Mouse (Mus musculus) stomach, embryonic 14.5 days (tissue): ENCODE data around the gene D5Ertd579e. TPM values are rescaled to one million over a fixed set of nuclear protein-coding genes. Genes with fewer than 3 reads are reported as not detected.

Experiments used
- ATAC-seq: fragments of 200-750 bp; cut with Nextera tagmentation; 2 replicates; pipeline ENCODE4 v1.8.0; 2017; ENCODE audit warnings: low read depth, moderate TSS enrichment; ENCODE audit not compliant: insufficient number of reproducible peaks, insufficient read depth, low FRiP score
- H3K27ac ChIP-seq: fragments of 300-500 bp; sonication (generic); 2 replicates; pipeline ENCODE4 v1.5.1; 2014; ENCODE audit warnings: mild to moderate bottlenecking, low read length, moderate library complexity, mixed read lengths
- H3K27me3 ChIP-seq: fragments of 300-500 bp; sonication (generic); 2 replicates; pipeline ENCODE4 v1.6.1; 2014; ENCODE audit warnings: low read length, control low read depth, mixed read lengths; ENCODE audit not compliant: control insufficient read depth, insufficient read depth
- H3K36me3 ChIP-seq: fragments of 300-500 bp; sonication (generic); 2 replicates; pipeline ENCODE4 v1.6.1; 2014; ENCODE audit warnings: mild to moderate bottlenecking, control low read depth, low read length, moderate library complexity, mixed read lengths; ENCODE audit not compliant: control insufficient read depth, insufficient read depth
- H3K4me1 ChIP-seq: fragments of 300-500 bp; sonication (generic); 2 replicates; pipeline ENCODE4 v1.6.1; 2014; ENCODE audit warnings: low read length, control low read depth, mixed read lengths; ENCODE audit not compliant: control insufficient read depth, insufficient read depth
- H3K4me2 ChIP-seq: fragments of 300-500 bp; sonication (generic); replicated peaks from 2 replicates; pipeline ENCODE4 v1.6.1; 2014; ENCODE audit warnings: low read depth, low read length, control low read depth
- H3K4me3 ChIP-seq: fragments of 300-500 bp; sonication (generic); 2 replicates; pipeline ENCODE4 v1.5.1; 2014; ENCODE audit warnings: low read depth, low read length, control low read depth
- H3K9ac ChIP-seq: fragments of 300-500 bp; sonication (generic); replicated peaks from 2 replicates; pipeline ENCODE4 v1.6.1; 2014; ENCODE audit warnings: low read depth, mild to moderate bottlenecking, control low read depth, low read length, moderate library complexity, mixed read lengths
- H3K9me3 ChIP-seq: fragments of 300-500 bp; sonication (generic); 2 replicates; pipeline ENCODE4 v1.6.1; 2016; ENCODE audit warnings: low read depth, low read length, control low read depth; ENCODE audit not compliant: control insufficient read depth
- WGBS: fragments of 180-500 bp; shearing (Covaris S2); extraction: QIAGEN DNeasy Blood & Tissue Kit; methylation state at CpG from one replicate; pipeline ENCODE4 v1.1.7; 2014; 5-methylcytosine and 5-hydroxymethylcytosine counted together
- polyA plus RNA-seq: library from polyadenylated mRNA; unstranded; fragments of >200 nt; fragmentation: Nextera tagmentation; extraction: Ambion mirVana; gene quantifications from 2 replicates; pipeline ENCODE4 v1.2.1, GENCODE M21; 2014

The D5Ertd579e gene
- polyA plus RNA-seq, 1 experiment from 2014 or later: 31.6 TPM

DNA sequence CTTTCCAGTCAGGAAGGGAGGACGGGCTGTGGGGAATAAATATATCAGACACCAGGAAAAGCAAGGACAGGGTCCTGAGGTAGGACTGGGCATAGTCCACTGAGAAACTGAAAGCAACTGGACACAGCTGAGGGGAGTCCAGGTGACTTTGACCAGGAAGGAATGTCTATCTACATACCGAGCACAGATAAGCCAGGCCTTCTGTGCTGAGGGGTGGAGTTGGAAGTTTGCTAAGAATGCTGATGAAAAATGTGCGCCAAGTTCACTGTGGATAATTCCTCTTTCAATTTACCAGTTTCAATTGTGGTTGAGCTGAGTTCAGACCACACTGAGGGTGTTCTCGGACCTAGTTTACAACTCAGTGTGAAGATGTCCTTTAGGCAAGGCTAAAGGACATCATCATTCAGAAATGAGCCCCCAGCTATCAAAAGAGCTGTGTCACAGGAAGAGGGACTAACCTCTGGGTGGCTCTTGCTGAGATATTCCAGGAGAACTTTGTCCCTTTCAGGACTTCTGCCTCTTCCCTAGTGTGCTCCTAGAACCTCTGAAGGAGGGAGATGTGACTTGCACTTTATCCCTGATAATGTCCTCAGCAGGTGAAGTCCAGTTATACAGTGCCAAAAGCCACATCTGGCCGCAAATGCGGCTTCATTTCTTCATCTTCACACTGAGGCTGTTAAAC, 5.3 kb upstream of the D5Ertd579e start:
- Histone ChIP-seq H3K9me3 (no peaks in the 10 kb centered on the region), H3K27me3 (no peaks in the 10 kb centered on the region), H3K36me3 (no peaks in the 10 kb centered on the region), H3K4me1 (0 out of 2 replicates have a peak, but pooled peaks cover 4% of the 10 kb centered on the region), H3K9ac (no peak overlapping the region), H3K4me3 (no peak overlapping the region), H3K4me2 (no peak overlapping the region), H3K27ac (no peak overlapping the region)
- WGBS: 66% methylated on average over 6 of the region's 6 CpGs
- no peak for ATAC-seq

DNA sequence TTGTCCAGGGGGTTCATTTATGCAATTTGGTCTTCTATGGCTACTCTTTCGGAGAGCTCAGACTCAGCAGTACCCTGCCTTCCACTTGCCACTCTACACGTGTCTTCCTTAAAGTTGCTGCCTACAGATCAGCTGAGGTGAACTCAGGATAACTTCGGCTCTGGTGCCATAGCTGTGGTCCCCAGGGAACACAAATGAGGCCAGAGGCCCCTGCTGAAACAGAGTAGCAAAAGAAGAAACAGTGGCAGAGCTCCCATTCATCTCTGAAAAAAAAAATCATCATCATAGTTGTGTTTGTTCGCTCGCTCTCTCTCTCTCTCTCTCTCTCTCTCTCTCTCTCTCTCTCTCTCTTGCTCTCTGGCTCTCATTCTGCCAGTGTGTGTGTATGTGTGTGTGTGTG, 2.9 kb upstream of the D5Ertd579e start:
- H3K4me3 ChIP-seq: no peak overlapping the region
- WGBS: 64% methylated on average over 5 of the region's 5 CpGs
- no peaks in the 10 kb centered on the region for H3K36me3 ChIP-seq
- no peak overlapping the region for H3K4me2 ChIP-seq
- ATAC-seq: no peak
- no peaks in the 10 kb centered on the region for H3K9me3 ChIP-seq
- no peak overlapping the region for H3K9ac ChIP-seq
- H3K27ac ChIP-seq: no peak overlapping the region
- no peaks in the 10 kb centered on the region for H3K27me3 ChIP-seq
- H3K4me1 ChIP-seq: peaks cover 8% of the 10 kb centered on the region

DNA sequence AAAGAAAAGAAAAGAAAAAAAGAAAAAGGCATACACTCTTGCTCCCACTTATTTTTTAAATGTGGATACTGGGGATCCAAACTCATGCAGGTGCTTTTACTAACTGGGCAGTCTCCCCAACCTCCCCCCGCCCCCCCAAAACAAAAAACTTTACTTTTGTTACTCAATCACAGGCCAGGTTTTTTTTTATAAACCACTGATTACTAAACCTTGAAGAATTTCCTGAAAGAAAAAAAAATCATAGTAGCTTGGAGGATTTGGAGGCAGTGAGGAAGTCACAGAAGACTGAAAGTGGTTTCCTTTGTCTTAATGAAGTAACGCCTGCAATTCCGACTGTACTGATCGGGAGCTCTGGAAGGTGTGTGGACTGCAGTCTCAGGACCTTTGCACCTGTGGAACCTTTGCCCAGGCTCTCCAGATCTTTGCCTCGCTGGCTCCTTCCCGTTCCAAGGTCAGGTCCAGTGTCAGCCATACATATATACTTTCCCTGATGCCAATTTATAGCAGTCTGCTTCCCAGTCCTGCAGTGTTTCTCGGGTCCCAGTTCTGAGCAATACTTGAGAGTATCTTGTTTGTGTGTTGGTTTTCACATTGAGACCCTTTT, 2.3 kb upstream of the D5Ertd579e start:
- WGBS: 71% methylated on average over 7 of the region's 7 CpGs

DNA sequence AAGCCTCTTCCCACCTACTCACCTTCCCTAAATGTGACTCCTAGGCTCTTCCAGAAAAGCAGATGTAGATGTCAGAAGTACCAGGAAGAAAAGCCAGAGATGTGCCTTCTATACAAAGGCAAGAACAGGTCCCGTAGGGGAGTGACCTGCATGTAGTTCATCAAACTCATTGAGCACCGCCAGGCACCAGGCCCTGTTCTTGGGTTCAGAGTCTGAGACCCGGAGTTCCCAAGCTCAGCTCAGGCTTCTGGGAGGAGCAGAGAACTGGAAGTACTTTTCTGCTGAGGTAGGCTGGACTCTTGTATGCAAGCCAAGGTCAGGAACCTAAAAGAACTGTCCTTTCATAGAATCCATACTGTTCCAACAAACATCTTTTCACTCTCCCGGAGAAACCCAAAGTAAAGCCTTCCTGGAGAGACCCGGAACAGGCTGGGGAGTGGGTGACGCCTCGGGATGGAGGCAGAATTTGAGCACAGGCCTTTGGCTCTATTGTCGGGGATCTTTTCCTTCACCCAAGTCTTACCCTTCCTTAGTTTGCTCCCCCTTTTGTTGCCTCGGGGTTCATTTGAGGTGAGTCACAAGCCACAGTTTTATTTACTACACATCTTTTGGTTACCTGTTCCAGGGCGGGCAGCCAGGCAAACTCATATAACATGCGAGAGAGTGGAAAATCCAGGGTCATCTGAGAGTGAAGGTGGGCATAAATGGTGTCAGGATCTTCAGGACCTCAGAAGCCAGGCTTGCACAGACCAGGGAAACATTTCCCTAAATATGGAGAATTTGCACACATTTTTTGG, 878 bp upstream of the D5Ertd579e start:
- WGBS: 71% methylated on average over 11 of the region's 11 CpGs
- H3K9ac ChIP-seq: no peak overlapping the region
- no peaks in the 10 kb centered on the region for H3K27me3 ChIP-seq
- H3K4me1 ChIP-seq: peaks cover 12% of the 10 kb centered on the region
- H3K4me2 ChIP-seq: peak overlapping the region; percentile 67
- no peak overlapping the region for H3K27ac ChIP-seq
- no peak for ATAC-seq
- no peaks in the 10 kb centered on the region for H3K36me3 ChIP-seq
- H3K9me3 ChIP-seq: no peaks in the 10 kb centered on the region
- peak overlapping the region; percentile 78; the same call in 1 of the 2 replicates for H3K4me3 ChIP-seq

More for the DNA sequence above, 2.3 kb upstream of the D5Ertd579e start:
- peaks cover 8% of the 10 kb centered on the region for H3K4me1 ChIP-seq
- H3K27me3 ChIP-seq: no peaks in the 10 kb centered on the region
- H3K4me2 ChIP-seq: no peak overlapping the region
- H3K36me3 ChIP-seq: no peaks in the 10 kb centered on the region
- H3K4me3 ChIP-seq: no peak overlapping the region
- H3K9me3 ChIP-seq: no peaks in the 10 kb centered on the region
- no peak overlapping the region for H3K9ac ChIP-seq
- H3K27ac ChIP-seq: no peak overlapping the region
- ATAC-seq: no peak

DNA sequence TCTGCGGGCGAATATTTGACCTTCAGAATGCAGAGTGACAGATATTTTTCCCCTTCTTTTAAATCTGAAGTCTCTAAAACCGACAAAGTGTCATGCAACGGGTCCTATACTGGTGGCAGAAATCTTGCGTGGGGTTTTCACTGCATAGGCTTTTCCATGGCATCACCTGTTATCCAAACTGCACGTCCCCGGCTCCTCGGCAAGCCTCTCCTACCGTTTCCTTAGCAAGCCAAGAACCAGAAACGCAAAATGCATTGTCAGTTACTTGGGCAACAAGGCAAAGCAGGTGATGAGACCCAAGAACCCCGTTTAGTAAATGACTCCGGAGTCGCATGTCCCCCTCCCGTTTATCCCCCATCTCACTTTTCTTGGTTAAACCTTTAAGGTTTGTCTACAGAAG, 819 bp downstream of the D5Ertd579e start:
- peaks cover 12% of the 10 kb centered on the region for H3K4me1 ChIP-seq
- peak overlapping the region; percentile 78 for H3K4me3 ChIP-seq
- WGBS: 3% methylated on average over 14 of the region's 14 CpGs
- H3K9me3 ChIP-seq: no peaks in the 10 kb centered on the region
- H3K9ac ChIP-seq: peak overlapping the region; percentile 90
- peak overlapping the region; percentile 83 for H3K27ac ChIP-seq
- H3K36me3 ChIP-seq: no peaks in the 10 kb centered on the region
- H3K4me2 ChIP-seq: peak overlapping the region; percentile 72
- ATAC-seq: no peak
- no peaks in the 10 kb centered on the region for H3K27me3 ChIP-seq

DNA sequence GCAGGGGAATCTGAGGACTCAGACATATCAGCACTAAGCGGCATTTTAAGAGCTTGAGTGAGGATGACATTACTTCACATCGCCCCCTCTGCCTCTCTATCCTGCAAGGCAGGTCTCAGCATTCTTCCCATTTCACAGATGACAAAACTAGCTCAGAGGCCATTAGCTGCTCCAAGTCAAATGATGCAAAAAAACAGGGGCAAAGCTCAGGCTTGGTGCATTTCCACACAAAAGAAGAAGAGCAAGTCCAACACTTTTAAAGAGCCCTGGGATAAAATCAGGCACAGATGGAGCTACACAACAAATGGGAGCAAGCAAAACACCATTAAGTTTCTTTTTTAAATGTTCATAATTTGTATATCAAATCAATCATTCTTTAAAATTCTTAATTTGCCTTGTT, 2.2 kb downstream of the D5Ertd579e start:
- H3K36me3 ChIP-seq: no peaks in the 10 kb centered on the region
- H3K9me3 ChIP-seq: no peaks in the 10 kb centered on the region
- 87% methylated on average over 2 of the region's 2 CpGs for WGBS
- no peak for ATAC-seq
- H3K4me3 ChIP-seq: no peak overlapping the region
- no peak overlapping the region for H3K4me2 ChIP-seq
- H3K9ac ChIP-seq: no peak overlapping the region
- H3K27ac ChIP-seq: no peak overlapping the region
- H3K4me1 ChIP-seq: peaks cover 12% of the 10 kb centered on the region
- no peaks in the 10 kb centered on the region for H3K27me3 ChIP-seq

DNA sequence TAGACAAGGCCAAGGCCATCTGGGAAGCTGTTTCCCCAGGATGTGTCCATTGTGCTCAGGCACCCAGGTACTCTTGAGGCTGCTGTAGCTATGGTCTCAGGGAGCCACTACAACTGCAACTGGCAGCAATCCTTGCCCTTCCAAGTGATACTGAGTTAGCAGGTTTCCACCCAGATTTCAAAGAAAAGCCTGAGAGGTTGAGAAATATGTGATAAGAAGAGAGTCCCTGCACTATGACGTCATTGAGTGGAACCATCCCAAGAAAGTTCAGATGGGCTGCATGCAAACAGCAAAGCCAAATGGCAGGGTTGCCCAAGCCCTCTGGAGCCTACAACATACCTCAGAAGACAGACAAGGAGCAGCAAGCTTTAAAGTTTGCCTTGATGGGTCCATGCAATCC, 4.4 kb downstream of the D5Ertd579e start:
- H3K9me3 ChIP-seq: no peaks in the 10 kb centered on the region
- 66% methylated on average over 1 of the region's 1 CpGs for WGBS
- no peaks in the 10 kb centered on the region for H3K27me3 ChIP-seq
- no peak overlapping the region for H3K4me3 ChIP-seq
- ATAC-seq: no peak
- no peak overlapping the region for H3K4me2 ChIP-seq
- H3K27ac ChIP-seq: no peak overlapping the region
- H3K36me3 ChIP-seq: no peaks in the 10 kb centered on the region
- H3K4me1 ChIP-seq: peaks cover 10% of the 10 kb centered on the region
- H3K9ac ChIP-seq: no peak overlapping the region

DNA sequence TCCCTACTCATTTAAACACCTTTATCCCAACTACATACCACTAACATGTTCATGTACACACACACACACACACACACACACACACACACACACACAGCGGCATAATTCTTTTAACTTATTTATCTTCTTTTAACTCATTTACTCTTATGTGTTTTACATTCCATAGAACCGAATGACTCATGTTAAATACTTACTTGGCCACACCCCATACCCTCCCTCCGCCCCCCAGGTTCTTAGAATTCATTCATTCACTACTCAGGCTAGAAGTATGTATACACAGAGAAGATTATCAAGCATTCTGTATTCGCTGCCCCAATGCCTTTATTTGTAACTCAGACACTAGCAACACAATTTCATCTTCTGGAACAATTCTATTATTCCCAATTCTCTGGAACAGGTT, 10.7 kb downstream of the D5Ertd579e start:
- Histone ChIP-seq H3K36me3 (no peaks in the 10 kb centered on the region), H3K27me3 (no peaks in the 10 kb centered on the region), H3K4me1 (peaks cover 9% of the 10 kb centered on the region; the same call in 1 of the 2 replicates), H3K9me3 (no peaks in the 10 kb centered on the region), H3K4me3 (no peak overlapping the region), H3K9ac (no peak overlapping the region), H3K27ac (no peak overlapping the region), H3K4me2 (no peak overlapping the region)
- 70% methylated on average over 4 of the region's 4 CpGs for WGBS
- ATAC-seq: no peak
